Mouse (Mus musculus) midbrain, embryonic 13.5 days (tissue): ENCODE data around the gene Rnf4. TPM values are rescaled to one million over a fixed set of nuclear protein-coding genes. Genes with fewer than 3 reads are reported as not detected.

ENCODE experiments used
- ATAC-seq: fragments of 200-750 bp; cut with Nextera tagmentation; 2 replicates; pipeline ENCODE4 v1.8.0; 2017; ENCODE audit warnings: mild to moderate bottlenecking, moderate TSS enrichment, moderate library complexity
- H3K27ac ChIP-seq: fragments of 300-500 bp; sonication (generic); 2 replicates; pipeline ENCODE4 v1.5.1; 2015; ENCODE audit warnings: inconsistent platforms, mild to moderate bottlenecking, moderate library complexity
- H3K27me3 ChIP-seq: fragments of 300-500 bp; sonication (generic); 2 replicates; pipeline ENCODE4 v1.6.1; 2015; ENCODE audit warnings: mild to moderate bottlenecking, inconsistent platforms
- H3K36me3 ChIP-seq: fragments of 300-500 bp; sonication (generic); 2 replicates; pipeline ENCODE4 v1.6.1; 2015; ENCODE audit warnings: mild to moderate bottlenecking, inconsistent platforms
- H3K4me1 ChIP-seq: fragments of 300-500 bp; sonication (generic); replicated peaks from 2 replicates; pipeline ENCODE4 v1.6.1; 2015; ENCODE audit warnings: inconsistent platforms
- H3K4me2 ChIP-seq: fragments of 300-500 bp; sonication (generic); replicated peaks from 2 replicates; pipeline ENCODE4 v1.6.1; 2015; ENCODE audit warnings: moderate library complexity, mild to moderate bottlenecking, inconsistent platforms
- H3K4me3 ChIP-seq: fragments of 300-500 bp; sonication (generic); replicated peaks from 2 replicates; pipeline ENCODE4 v1.5.1; 2015; ENCODE audit warnings: mild to moderate bottlenecking, inconsistent platforms
- H3K9ac ChIP-seq: fragments of 300-500 bp; sonication (generic); replicated peaks from 2 replicates; pipeline ENCODE4 v1.6.1; 2015; ENCODE audit warnings: mild to moderate bottlenecking, inconsistent platforms
- H3K9me3 ChIP-seq: fragments of 300-500 bp; sonication (generic); 2 replicates; pipeline ENCODE4 v1.6.1; 2016; ENCODE audit warnings: mild to moderate bottlenecking, inconsistent platforms
- WGBS: fragments of 180-500 bp; shearing (Covaris S2); methylation state at CpG from one replicate; pipeline ENCODE4 v1.1.7; 2015; 5-methylcytosine and 5-hydroxymethylcytosine counted together
- polyA plus RNA-seq: library from polyadenylated mRNA; unstranded; fragments of >200 nt; fragmentation: Nextera tagmentation; extraction: Ambion mirVana; gene quantifications from 2 replicates; pipeline ENCODE4 v1.2.1, GENCODE M21; 2015

Rnf4 gene
- polyA plus RNA-seq, 1 experiment from 2014 or later, result 136 TPM

GRCm38 (mm10) chr5:34385616-34386015 is 49.5 kb downstream of the Rnf4 start:
- ATAC-seq, result no peak
- Histone ChIP-seq H3K9ac (no peak overlapping the region), H3K27ac (no peak overlapping the region), H3K36me3 (peaks cover 11% of the 10 kb centered on the region; the same call in 1 of the 2 replicates), H3K4me1 (no peaks in the 10 kb centered on the region), H3K4me2 (no peak overlapping the region), H3K9me3 (peaks cover 5% of the 10 kb centered on the region; the same call in 1 of the 2 replicates), H3K4me3 (no peak overlapping the region), H3K27me3 (no peaks in the 10 kb centered on the region)
- WGBS, result 99% methylated on average over 5 of the region's 5 CpGs

GRCm38 (mm10) chr5:34386744-34387143 is 50.7 kb downstream of the Rnf4 start:
- no peak for ATAC-seq
- Histone ChIP-seq H3K9me3 (peaks cover 5% of the 10 kb centered on the region; the same call in 1 of the 2 replicates), H3K36me3 (peaks cover 11% of the 10 kb centered on the region; the same call in 1 of the 2 replicates), H3K4me3 (no peak overlapping the region), H3K4me1 (no peaks in the 10 kb centered on the region), H3K4me2 (no peak overlapping the region), H3K27me3 (no peaks in the 10 kb centered on the region), H3K27ac (no peak overlapping the region), H3K9ac (no peak overlapping the region)
- WGBS, result 98% methylated on average over 2 of the region's 2 CpGs

- Histone ChIP-seq H3K9ac (no peak overlapping the region), H3K27me3 (no peaks in the 10 kb centered on the region), H3K36me3 (no peaks in the 10 kb centered on the region), H3K4me2 (no peak overlapping the region), H3K4me3 (no peak overlapping the region), H3K9me3 (no peaks in the 10 kb centered on the region), H3K27ac (no peak overlapping the region), H3K4me1 (peaks cover 7% of the 10 kb centered on the region; the same call in 1 of the 2 replicates)
- 98% methylated on average over 8 of the region's 8 CpGs for WGBS
- ATAC-seq, result no peak
These were observed 57.2 kb downstream of the Rnf4 start for GRCm38 (mm10) chr5:34393251-34393650.

- ATAC-seq, result no peak
- H3K36me3 ChIP-seq, result no peaks in the 10 kb centered on the region
These were observed 59.3 kb downstream of the Rnf4 start for GRCm38 (mm10) chr5:34395347-34395746.

GRCm38 (mm10) chr5:34395850-34396540 is 59.9 kb downstream of the Rnf4 start:
- no peaks in the 10 kb centered on the region for H3K9me3 ChIP-seq
- H3K9ac ChIP-seq, result no peak overlapping the region
- H3K4me2 ChIP-seq, result no peak overlapping the region
- no peaks in the 10 kb centered on the region for H3K27me3 ChIP-seq
- no peak overlapping the region for H3K4me3 ChIP-seq
- H3K36me3 ChIP-seq, result no peaks in the 10 kb centered on the region
- no peak for ATAC-seq
- H3K27ac ChIP-seq, result no peak overlapping the region
- peaks cover 7% of the 10 kb centered on the region; the same call in 1 of the 2 replicates for H3K4me1 ChIP-seq
- WGBS, result 95% methylated on average over 2 of the region's 2 CpGs

More at GRCm38 (mm10) chr5:34395347-34395746, 59.3 kb downstream of the Rnf4 start:
- Histone ChIP-seq H3K4me1 (peaks cover 7% of the 10 kb centered on the region; the same call in 1 of the 2 replicates), H3K27ac (no peak overlapping the region), H3K4me3 (no peak overlapping the region), H3K9ac (no peak overlapping the region), H3K27me3 (no peaks in the 10 kb centered on the region), H3K9me3 (no peaks in the 10 kb centered on the region), H3K4me2 (no peak overlapping the region)
- WGBS, result 94% methylated on average over 1 of the region's 1 CpGs

- Histone ChIP-seq H3K27me3 (no peaks in the 10 kb centered on the region), H3K27ac (no peak overlapping the region), H3K4me1 (peaks cover 7% of the 10 kb centered on the region; the same call in 1 of the 2 replicates), H3K36me3 (no peaks in the 10 kb centered on the region), H3K9ac (no peak overlapping the region), H3K4me3 (no peak overlapping the region), H3K9me3 (no peaks in the 10 kb centered on the region), H3K4me2 (no peak overlapping the region)
- ATAC-seq, result no peak
- 97% methylated on average over 2 of the region's 2 CpGs for WGBS
These were observed 61.8 kb downstream of the Rnf4 start for GRCm38 (mm10) chr5:34397866-34398265.

GRCm38 (mm10) chr5:34398326-34398725 is 62.2 kb downstream of the Rnf4 start:
- Histone ChIP-seq H3K27me3 (no peaks in the 10 kb centered on the region), H3K4me2 (no peak overlapping the region), H3K36me3 (no peaks in the 10 kb centered on the region), H3K4me3 (no peak overlapping the region), H3K9ac (no peak overlapping the region), H3K4me1 (peaks cover 7% of the 10 kb centered on the region; the same call in 1 of the 2 replicates), H3K9me3 (no peaks in the 10 kb centered on the region), H3K27ac (no peak overlapping the region)
- WGBS, result 89% methylated on average over 1 of the region's 1 CpGs
- no peak for ATAC-seq

Other genes starting within 250 kb of the Rnf4 start
- 0.66 and 0.89 TPM in 2 replicates for gene Poln, start 166.8 kb upstream of the Rnf4 start, polyA plus RNA-seq
- 21.9 and 24.5 TPM in 2 replicates for gene Haus3, start 166.8 kb upstream of the Rnf4 start, polyA plus RNA-seq
- 32.8 and 34.9 TPM in 2 replicates for gene Mxd4, start 148.6 kb upstream of the Rnf4 start, polyA plus RNA-seq
- 3.7 and 3.8 TPM in 2 replicates for gene Zfyve28, start 47.8 kb upstream of the Rnf4 start, polyA plus RNA-seq
- gene Cfap99, start 47.7 kb upstream of the Rnf4 start, polyA plus RNA-seq, result not detected in 2 replicates
- gene Fam193a, start 33.6 kb downstream of the Rnf4 start, polyA plus RNA-seq, result 19.8 and 20.6 TPM in 2 replicates
- gene Tnip2, start 177.7 kb downstream of the Rnf4 start, polyA plus RNA-seq, result 6.9 and 7.3 TPM in 2 replicates
- gene Sh3bp2, start 189.5 kb downstream of the Rnf4 start, polyA plus RNA-seq, result 18.3 and 30.8 TPM in 2 replicates
- gene Add1, start 237.4 kb downstream of the Rnf4 start, polyA plus RNA-seq, result 204 and 205 TPM in 2 replicates